Mouse (Mus musculus) adipose tissue, adult 10 weeks (tissue): ENCODE data around the gene Ube2dnl2. TPM values are rescaled to one million over a fixed set of nuclear protein-coding genes. Genes with fewer than 3 reads are reported as not detected.

Experiments
- polyA plus RNA-seq: library from polyadenylated mRNA; stranded (reverse); fragments of 350-450 nt; fragmentation: Illumina TruSeq; extraction: RNeasy Lipid Tissue Mini Kit (QIAGEN cat#74804); gene quantifications from one replicate; pipeline ENCODE4 v1.2.3, GENCODE M21; 2014; ENCODE audit warnings: low read depth, low replicate concordance

Gene Ube2dnl2
- not detected for polyA plus RNA-seq

GRCm38 (mm10) chrX:114907282-114907681 lies at the start of gene Ube2dnl2:
Ube2dnl2 (plus strand) TSS chrX:114907582.

GRCm38 (mm10) chrX:114904712-114905111 lies 2.7 kb upstream of the Ube2dnl2 start, which contains the start of gene Ube2dnl1:
Ube2dnl1 (plus strand) TSS chrX:114905012.

Other genes with a start within 250 kb of the Ube2dnl2 start
- gene Ube2dnl1, start 2.6 kb upstream of the Ube2dnl2 start, polyA plus RNA-seq, result not detected